Mouse (Mus musculus) neural tube, embryonic 11.5 days (tissue): ENCODE measurements around the gene Ddx17. TPM values are rescaled to one million over a fixed set of nuclear protein-coding genes. Genes with fewer than 3 reads are reported as not detected.

Experiments used
- ATAC-seq: fragments of 200-750 bp; cut with Nextera tagmentation; 2 replicates; pipeline ENCODE4 v1.8.0; 2017; ENCODE audit warnings: moderate number of reproducible peaks, mild to moderate bottlenecking, moderate TSS enrichment, moderate library complexity; ENCODE audit not compliant: insufficient read depth, low FRiP score, low TSS enrichment
- DNase-seq: peaks from one replicate; pipeline ENCODE4 v3.0.0-alpha.2; 2015; ENCODE audit warnings: low spot score
- H3K27ac ChIP-seq: fragments of 300-500 bp; sonication (generic); 2 replicates; pipeline ENCODE4 v1.5.1; 2014; ENCODE audit warnings: low read depth, mild to moderate bottlenecking, low read length
- H3K27me3 ChIP-seq: fragments of 300-500 bp; sonication (generic); 2 replicates; pipeline ENCODE4 v1.6.1; 2014; ENCODE audit warnings: mild to moderate bottlenecking, low read length, mixed read lengths; ENCODE audit not compliant: control insufficient read depth, insufficient read depth
- H3K36me3 ChIP-seq: fragments of 300-500 bp; sonication (generic); 2 replicates; pipeline ENCODE4 v1.6.1; 2014; ENCODE audit warnings: mild to moderate bottlenecking, low read length, moderate library complexity, mixed read lengths; ENCODE audit not compliant: control insufficient read depth, insufficient read depth
- H3K4me1 ChIP-seq: fragments of 300-500 bp; sonication (generic); 2 replicates; pipeline ENCODE4 v1.6.1; 2014; ENCODE audit warnings: low read length, mixed read lengths; ENCODE audit not compliant: control insufficient read depth, insufficient read depth
- H3K4me2 ChIP-seq: fragments of 300-500 bp; sonication (generic); 2 replicates; pipeline ENCODE4 v1.6.1; 2014; ENCODE audit warnings: low read depth, mild to moderate bottlenecking, moderate library complexity
- H3K4me3 ChIP-seq: fragments of 300-500 bp; sonication (generic); 2 replicates; pipeline ENCODE4 v1.5.1; 2014; ENCODE audit warnings: low read depth, low read length
- H3K9ac ChIP-seq: fragments of 300-500 bp; sonication (generic); 2 replicates; pipeline ENCODE4 v1.6.1; 2014; ENCODE audit warnings: mild to moderate bottlenecking, low read length
- H3K9me3 ChIP-seq: fragments of 300-500 bp; sonication (generic); 2 replicates; pipeline ENCODE4 v1.6.1; 2016; ENCODE audit warnings: low read length; ENCODE audit not compliant: control insufficient read depth
- WGBS: fragments of 180-500 bp; shearing (Covaris S2); extraction: QIAGEN DNeasy Blood & Tissue Kit; methylation state at CpG from one replicate; pipeline ENCODE4 v1.1.7; 2014; 5-methylcytosine and 5-hydroxymethylcytosine counted together
- polyA plus RNA-seq: library from polyadenylated mRNA; unstranded; fragments of >200 nt; fragmentation: Nextera tagmentation; extraction: Ambion mirVana; gene quantifications from 2 replicates; pipeline ENCODE4 v1.2.1, GENCODE M21; 2014

Ddx17 gene
- polyA plus RNA-seq, 1 experiment from 2014 or later = 87.0 TPM

DNA sequence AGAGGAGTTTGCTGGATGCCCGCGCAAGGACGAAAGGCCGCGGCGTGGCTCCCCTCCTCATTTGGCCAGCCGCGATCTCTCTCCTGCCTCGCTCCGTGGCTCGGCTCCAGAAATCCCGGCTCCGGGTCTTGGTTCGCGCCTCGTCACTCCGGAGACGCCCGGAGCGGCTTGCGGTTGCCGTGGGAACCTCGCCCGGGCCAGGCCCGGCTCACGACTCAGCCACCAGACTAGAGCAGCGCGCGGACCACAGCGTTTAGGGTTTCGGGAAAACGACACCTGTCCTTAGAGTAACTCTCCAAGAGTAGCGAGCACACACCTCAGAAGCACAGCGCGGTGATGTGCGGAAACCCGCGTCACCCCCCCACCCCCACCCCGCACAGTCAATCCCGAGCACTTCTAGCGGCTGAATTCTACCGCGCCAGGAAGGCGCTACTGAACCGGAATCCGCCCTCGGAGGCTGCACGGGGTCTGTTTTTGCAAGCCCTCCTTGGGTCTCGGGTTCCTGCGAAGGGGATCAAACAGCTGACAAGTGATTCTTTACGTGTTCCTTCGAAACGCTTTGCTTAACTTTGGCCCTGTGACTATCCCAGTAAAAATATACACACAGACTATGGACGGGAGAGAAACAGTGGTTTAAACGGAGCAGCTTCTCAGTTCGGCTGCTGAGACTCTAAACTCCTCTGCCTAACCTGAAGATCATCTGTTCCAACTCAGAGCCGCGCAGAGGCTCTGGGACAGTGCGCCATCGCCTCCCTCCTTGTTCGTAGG is 34.8 kb downstream of the Ddx17 start:
- no peak overlapping the region for H3K9ac ChIP-seq
- H3K36me3 ChIP-seq = no peaks in the 10 kb centered on the region
- H3K4me3 ChIP-seq = peak overlapping the region; percentile 40
- no peak overlapping the region for H3K27ac ChIP-seq
- DNase-seq (peak; percentile 91), ATAC-seq (peak; percentile 67)
- H3K4me1 ChIP-seq = peaks cover 5% of the 10 kb centered on the region; the same call in 1 of the 2 replicates
- peaks cover 87% of the 10 kb centered on the region for H3K27me3 ChIP-seq
- peak overlapping the region; percentile 70 for H3K4me2 ChIP-seq
- WGBS = under 1% methylated on average over 61 of the region's 61 CpGs
- no peaks in the 10 kb centered on the region for H3K9me3 ChIP-seq

DNA sequence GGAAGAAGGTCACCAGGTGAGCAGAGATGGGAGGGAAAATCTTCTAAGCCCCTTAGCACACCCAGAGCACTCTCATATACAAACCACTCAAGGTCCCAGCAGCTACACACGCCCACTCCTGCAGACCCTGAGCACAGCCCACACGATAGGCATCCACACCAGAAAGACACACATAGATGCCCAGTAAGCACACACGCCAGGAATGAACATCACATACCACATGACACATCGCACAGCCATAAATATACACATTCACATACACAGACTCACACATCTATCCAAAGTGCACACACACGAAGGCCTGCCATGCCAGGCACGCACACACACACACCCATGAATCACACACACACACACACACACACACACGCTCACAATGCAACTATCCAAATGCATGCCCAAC is 36.1 kb downstream of the Ddx17 start:
- Histone ChIP-seq H3K9me3 (no peaks in the 10 kb centered on the region), H3K4me1 (peaks cover 2% of the 10 kb centered on the region), H3K27ac (no peak overlapping the region), H3K4me2 (no peak overlapping the region), H3K4me3 (no peak overlapping the region), H3K27me3 (peaks cover 84% of the 10 kb centered on the region), H3K36me3 (no peaks in the 10 kb centered on the region), H3K9ac (no peak overlapping the region)
- 82% methylated on average over 7 of the region's 7 CpGs for WGBS
- no peak for ATAC-seq
- no peak for DNase-seq

DNA sequence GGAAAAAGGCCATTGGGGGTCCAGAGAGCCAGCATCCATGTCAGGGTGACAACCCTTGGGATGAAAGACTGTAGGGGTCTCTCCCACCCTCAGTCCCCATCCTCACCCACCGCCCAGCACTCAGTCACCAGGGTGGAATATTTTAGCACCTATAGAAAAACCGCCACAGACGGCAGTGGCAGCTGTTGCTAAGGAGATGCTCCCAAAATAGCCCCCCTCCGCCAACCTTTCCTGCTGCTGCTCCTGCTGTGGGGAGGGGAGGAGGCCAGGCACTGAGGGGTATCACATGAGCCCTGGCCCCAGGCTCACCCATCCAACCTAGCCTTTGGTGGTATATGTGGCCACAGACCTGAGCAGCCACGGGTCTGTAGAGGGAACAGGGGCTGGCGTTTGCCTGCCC is 36.5 kb downstream of the Ddx17 start:
- H3K4me1 ChIP-seq = peaks cover 7% of the 10 kb centered on the region
- 36% methylated on average over 6 of the region's 6 CpGs for WGBS
- H3K9me3 ChIP-seq = no peaks in the 10 kb centered on the region
- no peak overlapping the region for H3K4me3 ChIP-seq
- DNase-seq (no peak), ATAC-seq (no peak)
- peaks cover 84% of the 10 kb centered on the region for H3K27me3 ChIP-seq
- H3K27ac ChIP-seq = no peak overlapping the region
- no peaks in the 10 kb centered on the region for H3K36me3 ChIP-seq
- no peak overlapping the region for H3K4me2 ChIP-seq
- no peak overlapping the region for H3K9ac ChIP-seq

DNA sequence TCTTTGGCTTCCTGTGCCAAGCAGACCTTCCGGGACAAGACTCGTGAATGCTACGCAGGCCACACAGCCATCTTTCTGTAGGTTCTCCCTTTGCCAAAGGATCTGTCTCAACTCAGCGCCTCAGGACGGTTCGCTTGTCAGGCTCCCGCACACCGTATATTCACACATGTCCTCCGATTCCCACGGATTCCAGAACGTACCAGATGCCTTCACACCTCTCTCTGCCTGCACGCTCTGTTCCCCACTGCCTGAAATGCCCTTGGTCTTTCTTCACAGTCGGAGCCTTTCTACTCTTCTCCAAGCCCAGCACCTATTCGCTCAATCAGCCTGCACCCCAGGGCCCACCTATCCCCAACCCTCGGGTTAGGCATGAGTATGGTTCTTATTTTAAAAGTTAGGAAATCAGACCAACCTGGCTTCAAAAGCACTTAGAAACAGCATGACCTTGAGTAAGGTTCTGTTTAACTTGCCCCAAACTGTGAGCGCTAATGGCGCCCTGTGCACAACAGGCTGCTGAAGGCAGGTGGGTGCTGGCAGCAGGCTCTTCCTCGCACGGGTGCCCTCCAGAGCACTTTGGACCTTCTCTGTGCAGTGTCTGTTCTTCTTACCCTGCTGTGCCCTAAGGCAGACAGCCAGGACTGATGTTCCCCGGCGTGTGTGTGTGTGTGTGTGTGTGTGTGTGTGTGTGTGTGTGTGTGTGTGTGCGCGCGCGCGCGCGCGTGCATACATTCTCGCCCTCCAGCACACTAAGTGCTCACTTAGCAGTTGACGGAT is 39.3 kb downstream of the Ddx17 start:
- Histone ChIP-seq H3K4me3 (no peak overlapping the region), H3K27ac (no peak overlapping the region), H3K9me3 (no peaks in the 10 kb centered on the region), H3K9ac (no peak overlapping the region), H3K36me3 (no peaks in the 10 kb centered on the region), H3K4me1 (peaks cover 11% of the 10 kb centered on the region), H3K27me3 (peaks cover 86% of the 10 kb centered on the region), H3K4me2 (no peak overlapping the region)
- 59% methylated on average over 31 of the region's 31 CpGs for WGBS
- ATAC-seq (no peak), DNase-seq (no peak)

DNA sequence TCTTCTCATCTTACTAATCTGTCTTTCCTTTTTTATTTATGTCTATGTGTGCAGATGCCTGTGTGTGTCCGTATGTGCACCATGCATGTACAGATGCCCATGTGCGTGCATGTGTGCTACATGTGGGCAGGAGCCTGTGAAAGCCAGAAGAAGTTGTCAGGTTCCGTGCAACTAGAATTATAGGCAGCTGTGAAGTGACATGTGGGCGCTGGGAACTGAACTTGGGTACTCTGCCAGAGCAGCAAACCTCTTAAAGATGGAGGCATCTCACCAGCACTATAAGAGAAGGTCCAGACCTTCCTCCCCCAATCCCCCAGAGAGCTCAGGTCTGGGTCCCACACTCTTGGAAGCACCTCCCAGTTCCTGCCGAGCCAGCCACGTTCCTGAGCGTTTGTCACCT is 40.1 kb downstream of the Ddx17 start:
- Histone ChIP-seq H3K4me3 (no peak overlapping the region), H3K9me3 (no peaks in the 10 kb centered on the region), H3K4me2 (peak overlapping the region; percentile 99; the same call in 1 of the 2 replicates), H3K27me3 (peaks cover 83% of the 10 kb centered on the region), H3K9ac (no peak overlapping the region), H3K4me1 (peaks cover 11% of the 10 kb centered on the region; the same call in 1 of the 2 replicates), H3K27ac (no peak overlapping the region), H3K36me3 (no peaks in the 10 kb centered on the region)
- DNase-seq (no peak), ATAC-seq (no peak)
- WGBS = 35% methylated on average over 7 of the region's 7 CpGs

DNA sequence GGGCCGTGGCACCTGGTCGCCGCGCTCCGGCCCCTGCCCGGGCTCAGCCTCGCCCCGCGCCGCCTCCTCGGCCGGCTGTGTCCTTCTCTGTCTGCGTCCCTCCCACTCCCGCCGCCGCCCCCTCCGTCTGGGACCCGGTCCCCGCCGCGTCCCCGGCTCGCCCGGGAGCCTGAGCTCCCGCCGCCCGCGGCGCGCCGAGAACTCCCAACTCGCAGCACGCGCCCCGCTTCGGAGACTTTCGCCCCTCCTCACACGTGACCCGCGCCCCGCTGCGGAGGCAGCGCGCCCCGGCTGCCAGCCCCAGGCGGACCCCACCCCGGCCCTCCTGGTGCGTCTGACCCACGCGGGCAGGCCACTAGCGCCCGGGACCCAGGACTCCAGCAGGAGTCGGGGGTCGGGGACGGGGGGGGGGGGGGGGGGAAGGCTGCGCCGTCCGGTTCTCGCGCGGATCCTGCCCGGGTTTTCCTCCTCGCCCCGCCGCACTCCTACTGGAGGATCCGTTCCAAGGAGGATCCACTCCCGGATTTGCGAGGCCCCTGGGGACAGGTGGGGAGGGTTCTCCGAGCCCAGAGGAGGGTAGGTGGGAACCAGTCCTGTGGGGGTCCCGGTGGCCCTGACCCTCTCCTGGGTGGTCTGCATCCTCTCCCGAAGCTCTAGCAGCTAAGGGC is 40.8 kb downstream of the Ddx17 start:
- Histone ChIP-seq H3K9me3 (no peaks in the 10 kb centered on the region), H3K4me2 (peak overlapping the region; percentile 99), H3K36me3 (no peaks in the 10 kb centered on the region), H3K4me1 (peaks cover 11% of the 10 kb centered on the region; the same call in 1 of the 2 replicates), H3K9ac (peak overlapping the region; percentile 41), H3K27me3 (peaks cover 79% of the 10 kb centered on the region), H3K27ac (no peak overlapping the region), H3K4me3 (peak overlapping the region; percentile 52)
- DNase-seq (peak; percentile 77), ATAC-seq (peak; percentile 54)
- WGBS = 0% methylated on average over 37 of the region's 71 CpGs

DNA sequence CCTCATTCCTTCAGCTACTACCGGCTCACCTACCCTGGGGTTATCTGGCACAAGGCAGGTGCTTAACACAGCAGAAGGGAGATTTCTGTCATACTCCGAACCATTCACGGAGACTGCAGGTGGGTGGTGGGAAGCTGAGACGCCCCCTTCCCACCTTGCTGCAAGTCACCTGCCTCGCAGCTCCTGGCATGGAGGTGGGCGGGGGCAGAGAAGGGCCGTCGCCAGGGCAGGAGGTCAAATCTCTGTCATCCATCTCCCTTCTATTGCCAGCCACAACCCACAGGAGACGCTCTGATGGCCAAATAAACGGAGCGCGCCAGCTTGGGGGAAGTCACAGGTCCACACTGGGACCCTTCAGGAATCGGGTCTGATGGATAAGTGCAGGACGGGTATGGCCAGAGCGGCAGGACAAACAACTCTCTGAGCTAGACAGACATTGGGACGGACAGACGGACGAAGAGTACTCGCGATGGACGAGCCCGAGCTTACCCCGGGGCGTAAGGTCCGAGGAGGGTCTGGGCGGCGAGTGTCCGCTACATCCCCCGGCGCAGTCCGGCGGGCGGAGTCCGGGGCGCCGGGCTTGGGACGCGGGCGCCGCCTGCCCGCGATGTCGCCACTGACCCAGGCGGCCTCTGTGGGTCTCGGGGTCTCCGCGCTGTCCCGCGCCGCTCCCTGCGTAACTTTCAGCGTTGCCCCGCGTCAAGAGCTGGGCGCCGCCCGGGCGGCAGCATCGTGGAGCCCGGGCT is 41.7 kb downstream of the Ddx17 start, which contains the start of gene Kcnj4:
Gene Kcnj4, minus strand, starts transcription at position 535 of the 746 bp plus-strand sequence.
- under 1% methylated on average over 57 of the region's 60 CpGs for WGBS
- H3K4me3 ChIP-seq = peak within 1 kb of the TSS; percentile 52
- DNase-seq (no peak), ATAC-seq (0 out of 2 replicates have a peak, but pooled peaks have one; percentile 40)
- H3K9me3 ChIP-seq = no peaks in the 10 kb centered on the region
- H3K4me2 ChIP-seq = peak within 1 kb of the TSS; percentile 99
- no peak within 1 kb of the TSS for H3K27ac ChIP-seq
- peaks cover 11% of the 10 kb centered on the region; the same call in 1 of the 2 replicates for H3K4me1 ChIP-seq
- H3K9ac ChIP-seq = peak within 1 kb of the TSS; percentile 41
- H3K27me3 ChIP-seq = peaks cover 70% of the 10 kb centered on the region
- no peaks in the 10 kb centered on the region for H3K36me3 ChIP-seq

DNA sequence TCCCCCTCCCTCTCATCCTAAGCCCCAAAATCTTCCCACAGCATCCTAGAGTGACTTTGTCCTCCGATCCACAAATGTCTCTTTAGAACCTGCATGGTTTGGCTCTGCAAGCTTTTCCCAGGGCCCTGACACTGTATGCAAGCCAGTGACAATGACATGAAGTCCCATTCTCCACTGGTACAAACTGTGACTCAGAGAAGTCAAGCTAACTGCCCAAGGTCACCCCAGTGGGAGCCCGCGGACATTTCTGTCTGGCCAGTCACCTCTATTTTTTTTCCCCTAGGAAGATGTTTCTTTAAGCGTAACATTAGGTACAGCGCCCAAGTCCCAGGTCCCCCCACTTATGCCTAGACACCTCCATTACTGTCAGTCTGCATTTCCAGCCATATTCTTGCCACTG is 43.1 kb downstream of the Ddx17 start:
- H3K9me3 ChIP-seq = no peaks in the 10 kb centered on the region
- no peak overlapping the region for H3K27ac ChIP-seq
- peaks cover 11% of the 10 kb centered on the region; the same call in 1 of the 2 replicates for H3K4me1 ChIP-seq
- no peak overlapping the region for H3K4me3 ChIP-seq
- H3K4me2 ChIP-seq = no peak overlapping the region
- peaks cover 66% of the 10 kb centered on the region for H3K27me3 ChIP-seq
- H3K9ac ChIP-seq = no peak overlapping the region
- DNase-seq (no peak), ATAC-seq (no peak)
- H3K36me3 ChIP-seq = no peaks in the 10 kb centered on the region
- 74% methylated on average over 5 of the region's 5 CpGs for WGBS
